Mouse (Mus musculus) liver, postnatal 0 days (tissue): ENCODE measurements at regions not wholly inside any gene's neighbourhood (a gene's known extent, or its start where the extent isn't known, plus 50 kb on each side); places are given as distances from the start of the nearest gene placed in this dataset.

Experiments
- CTCF ChIP-seq: sonication (generic); IDR thresholded peaks from 2 replicates; pipeline ENCODE4 v1.5.1; 2016; ENCODE audit warnings: antibody characterized with exemption, low read depth
- EP300 ChIP-seq: IDR thresholded peaks from 2 replicates; pipeline ENCODE4 v1.6.1; 2016; ENCODE audit warnings: antibody characterized with exemption, low read depth, mild to moderate bottlenecking

DNA sequence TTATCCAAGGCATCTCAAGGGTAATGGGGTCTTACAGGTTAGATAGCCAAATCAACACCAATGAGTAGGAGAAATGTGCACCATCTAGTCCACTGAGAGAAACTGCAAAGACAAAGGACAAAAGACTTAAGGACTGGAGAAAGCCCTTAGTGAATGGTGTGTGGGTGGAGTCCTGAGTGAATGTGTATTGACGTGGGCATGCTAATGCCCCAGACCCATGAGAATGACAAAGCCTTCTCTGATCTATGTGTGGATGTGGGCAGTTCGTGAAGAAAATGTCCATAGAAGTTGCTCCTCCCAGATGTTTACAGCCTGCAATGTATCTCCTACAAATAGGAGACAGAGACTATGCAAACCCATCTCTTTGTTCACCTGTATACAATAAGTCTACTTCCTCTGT lies 188.7 kb upstream of the Arx start:
- no peak for TF ChIP-seq CTCF
- no peak for TF ChIP-seq EP300
